Mouse (Mus musculus): ENCODE data around the gene Ccdc85b. TPM values are rescaled to one million over a fixed set of nuclear protein-coding genes. Genes with fewer than 3 reads are reported as not detected.

Gene Ccdc85b
- polyA plus RNA-seq, 1 experiment from 2014 or later = 15.6 TPM

DNA sequence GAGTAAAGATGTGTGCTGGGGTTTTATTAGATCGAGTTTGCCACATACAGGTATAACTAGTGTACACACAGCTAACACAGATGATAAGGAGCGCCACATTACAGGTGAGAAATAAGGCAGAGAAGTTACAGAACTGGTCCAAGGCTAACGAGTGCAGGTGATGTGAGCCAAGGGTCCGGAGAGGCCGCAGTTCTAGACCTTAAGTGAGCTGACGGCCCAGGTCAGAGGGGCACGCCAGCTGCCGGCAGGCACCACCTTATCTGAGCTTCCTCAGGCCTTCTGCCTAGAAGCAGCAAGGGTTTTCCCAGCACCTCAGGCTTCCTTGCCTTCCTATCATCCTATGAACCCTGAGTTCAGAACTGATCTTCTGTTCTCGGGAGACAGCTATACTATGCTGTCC is 38.1 kb downstream of the Ccdc85b start:
- 90% methylated on average over 9 of the region's 9 CpGs for WGBS
- TF ChIP-seq CTCF (IDR thresholded peaks at IDR 0.05; ENCODE audit: low read depth) = no peak

DNA sequence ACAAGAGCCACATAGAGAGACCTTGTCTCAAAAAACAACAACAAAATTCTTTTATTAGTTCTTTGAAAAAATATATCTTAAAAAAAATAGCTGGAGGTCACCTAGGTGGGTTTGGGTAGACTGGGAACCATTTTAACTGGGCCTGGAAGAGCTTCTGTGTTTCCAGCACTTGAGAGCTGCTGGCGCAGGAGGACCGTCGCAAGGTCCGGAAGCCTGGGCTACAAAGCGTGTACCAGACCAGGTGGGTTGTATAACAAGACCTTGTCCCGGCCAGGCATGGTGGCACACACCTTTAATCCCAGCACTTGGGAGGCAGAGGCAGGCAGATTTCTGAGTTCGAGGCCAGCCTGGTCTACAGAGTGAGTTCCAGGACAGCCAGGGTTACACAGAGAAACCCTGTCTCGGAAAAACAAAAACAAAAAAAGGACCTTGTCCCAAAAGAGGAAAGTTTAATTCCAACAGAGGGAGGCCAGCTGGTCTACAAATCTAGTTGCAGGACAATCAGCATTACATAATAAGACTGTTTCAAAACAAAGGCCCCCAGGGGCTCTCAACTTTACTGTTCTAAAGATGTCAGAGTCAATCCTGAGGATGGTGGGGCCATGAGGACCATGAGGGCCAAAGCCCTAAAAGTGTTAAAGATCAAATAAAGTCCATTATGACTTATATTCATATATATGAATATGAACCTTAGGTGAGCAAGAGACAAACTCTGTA is 38.8 kb downstream of the Ccdc85b start:
- Histone ChIP-seq H3K36me3 (ENCODE audit: insufficient read depth, low read length) (peaks cover 23% of the 10 kb centered on the region; the same call in 1 of the 2 replicates), H3K4me2 (ENCODE audit: low read length) (no peak overlapping the region), H3K27me3 (ENCODE audit: insufficient read depth, low read length) (no peaks in the 10 kb centered on the region), H3K4me3 (replicated peaks; ENCODE audit: low read depth, low read length) (no peak overlapping the region), H3K4me1 (replicated peaks; ENCODE audit: insufficient read depth, low read length) (peaks cover 11% of the 10 kb centered on the region), H3K9ac (ENCODE audit: low read depth, low read length) (no peak overlapping the region), H3K27ac (no peak overlapping the region), H3K9me3 (replicated peaks; ENCODE audit: low read length) (no peaks in the 10 kb centered on the region)
- no peak for TF ChIP-seq CTCF (IDR thresholded peaks at IDR 0.05; ENCODE audit: low read depth)
- ATAC-seq (replicated peaks; ENCODE audit: low FRiP score, low read depth) (no peak), DNase-seq (ENCODE audit: low spot score) (no peak)
- 92% methylated on average over 8 of the region's 8 CpGs for WGBS

More for the DNA sequence above, 38.1 kb downstream of the Ccdc85b start:
- H3K4me3 ChIP-seq (replicated peaks; ENCODE audit: low read depth, low read length) = no peak overlapping the region
- H3K9ac ChIP-seq (ENCODE audit: low read depth, low read length) = no peak overlapping the region
- H3K4me2 ChIP-seq (ENCODE audit: low read length) = no peak overlapping the region
- no peaks in the 10 kb centered on the region for H3K27me3 ChIP-seq (ENCODE audit: insufficient read depth, low read length)
- ATAC-seq (replicated peaks; ENCODE audit: low FRiP score, low read depth) = no peak
- no peak overlapping the region for H3K27ac ChIP-seq
- H3K9me3 ChIP-seq (replicated peaks; ENCODE audit: low read length) = no peaks in the 10 kb centered on the region
- peaks cover 14% of the 10 kb centered on the region for H3K4me1 ChIP-seq (replicated peaks; ENCODE audit: insufficient read depth, low read length)
- H3K36me3 ChIP-seq (ENCODE audit: insufficient read depth, low read length) = peaks cover 23% of the 10 kb centered on the region; the same call in 1 of the 2 replicates
- no peak for DNase-seq (ENCODE audit: low spot score)

- WGBS = 46% methylated on average over 2 of the region's 2 CpGs
- DNase-seq (ENCODE audit: low spot score) = no peak
- no peak overlapping the region for H3K4me2 ChIP-seq (ENCODE audit: low read length)
- ATAC-seq (replicated peaks; ENCODE audit: low FRiP score, low read depth) = no peak
- H3K9ac ChIP-seq (ENCODE audit: low read depth, low read length) = no peak overlapping the region
- H3K27me3 ChIP-seq (ENCODE audit: insufficient read depth, low read length) = no peaks in the 10 kb centered on the region
- no peaks in the 10 kb centered on the region for H3K4me1 ChIP-seq (replicated peaks; ENCODE audit: insufficient read depth, low read length)
- H3K27ac ChIP-seq = no peak overlapping the region
- no peaks in the 10 kb centered on the region for H3K9me3 ChIP-seq (replicated peaks; ENCODE audit: low read length)
- H3K36me3 ChIP-seq (ENCODE audit: insufficient read depth, low read length) = 0 out of 2 replicates have a peak, but pooled peaks cover 2% of the 10 kb centered on the region
- no peak overlapping the region for H3K4me3 ChIP-seq (replicated peaks; ENCODE audit: low read depth, low read length)
- TF ChIP-seq CTCF (IDR thresholded peaks at IDR 0.05; ENCODE audit: low read depth) = no peak
These were observed 43.1 kb downstream of the Ccdc85b start for GRCm38 (mm10) chr19:5414534-5414957.

DNA sequence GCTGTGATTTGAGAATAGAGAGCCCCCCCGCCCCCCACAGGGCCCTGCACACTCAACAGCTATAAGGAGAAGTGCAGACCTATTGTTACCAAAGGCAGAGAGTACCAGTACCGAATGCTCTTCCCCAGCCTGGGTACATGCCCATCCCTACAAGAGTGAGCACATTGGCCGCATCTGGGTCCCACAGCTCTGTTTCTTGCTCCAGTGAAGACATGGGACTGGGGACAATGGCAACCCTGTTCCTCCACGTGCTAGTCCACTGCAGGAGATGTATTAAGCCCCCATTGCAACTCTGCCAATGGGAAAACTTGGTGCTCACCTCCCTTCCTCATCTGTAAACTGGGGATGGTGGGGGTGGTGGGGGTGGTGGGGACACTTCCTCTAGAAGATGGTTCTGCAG is 43.9 kb downstream of the Ccdc85b start:
- H3K9ac ChIP-seq (ENCODE audit: low read depth, low read length) = no peak overlapping the region
- H3K4me3 ChIP-seq (replicated peaks; ENCODE audit: low read depth, low read length) = no peak overlapping the region
- no peaks in the 10 kb centered on the region for H3K27me3 ChIP-seq (ENCODE audit: insufficient read depth, low read length)
- H3K4me1 ChIP-seq (replicated peaks; ENCODE audit: insufficient read depth, low read length) = no peaks in the 10 kb centered on the region; the same call in 1 of the 2 replicates
- no peak overlapping the region for H3K27ac ChIP-seq
- 73% methylated on average over 4 of the region's 4 CpGs for WGBS
- no peak overlapping the region for H3K4me2 ChIP-seq (ENCODE audit: low read length)
- no peak for DNase-seq (ENCODE audit: low spot score)
- TF ChIP-seq CTCF (IDR thresholded peaks at IDR 0.05; ENCODE audit: low read depth) = no peak
- H3K36me3 ChIP-seq (ENCODE audit: insufficient read depth, low read length) = 0 out of 2 replicates have a peak, but pooled peaks cover 7% of the 10 kb centered on the region
- ATAC-seq (replicated peaks; ENCODE audit: low FRiP score, low read depth) = no peak
- H3K9me3 ChIP-seq (replicated peaks; ENCODE audit: low read length) = no peaks in the 10 kb centered on the region

GRCm38 (mm10) chr19:5411961-5412360 is 45.7 kb downstream of the Ccdc85b start:
- TF ChIP-seq CTCF (IDR thresholded peaks at IDR 0.05; ENCODE audit: low read depth) = no peak
- DNase-seq (ENCODE audit: low spot score) (no peak), ATAC-seq (replicated peaks; ENCODE audit: low FRiP score, low read depth) (no peak)
- Histone ChIP-seq H3K36me3 (ENCODE audit: insufficient read depth, low read length) (0 out of 2 replicates have a peak, but pooled peaks cover 6% of the 10 kb centered on the region), H3K4me3 (replicated peaks; ENCODE audit: low read depth, low read length) (no peak overlapping the region), H3K9me3 (replicated peaks; ENCODE audit: low read length) (no peaks in the 10 kb centered on the region), H3K27me3 (ENCODE audit: insufficient read depth, low read length) (no peaks in the 10 kb centered on the region), H3K4me2 (ENCODE audit: low read length) (no peak overlapping the region), H3K27ac (no peak overlapping the region), H3K4me1 (replicated peaks; ENCODE audit: insufficient read depth, low read length) (no peaks in the 10 kb centered on the region; the same call in 1 of the 2 replicates), H3K9ac (ENCODE audit: low read depth, low read length) (no peak overlapping the region)
- 58% methylated on average over 5 of the region's 5 CpGs for WGBS

DNA sequence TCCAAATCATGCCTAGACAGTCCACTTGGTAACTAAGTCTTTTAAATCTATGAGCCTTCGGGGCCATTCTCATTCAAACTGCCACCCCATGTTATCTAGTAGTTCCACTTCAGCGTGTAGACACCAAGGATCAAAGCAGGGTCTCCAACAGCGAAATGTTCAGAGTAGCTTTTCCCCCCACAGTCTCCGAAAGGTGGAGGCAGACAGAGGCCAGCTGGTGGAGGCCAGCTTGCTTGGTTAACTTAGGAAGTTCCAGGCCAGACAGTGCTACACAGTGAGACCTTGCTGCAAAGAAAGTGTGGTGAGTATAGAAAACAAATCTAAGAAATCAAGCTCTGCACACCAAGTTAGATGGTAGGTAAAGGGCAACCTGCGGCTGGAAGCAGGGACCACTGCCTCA is 47.1 kb downstream of the Ccdc85b start:
- H3K27ac ChIP-seq = no peak overlapping the region
- H3K9me3 ChIP-seq (replicated peaks; ENCODE audit: low read length) = no peaks in the 10 kb centered on the region
- no peak overlapping the region for H3K9ac ChIP-seq (ENCODE audit: low read depth, low read length)
- no peak for TF ChIP-seq CTCF (IDR thresholded peaks at IDR 0.05; ENCODE audit: low read depth)
- WGBS = 83% methylated on average over 5 of the region's 5 CpGs
- no peak for DNase-seq (ENCODE audit: low spot score)
- no peaks in the 10 kb centered on the region for H3K27me3 ChIP-seq (ENCODE audit: insufficient read depth, low read length)
- H3K36me3 ChIP-seq (ENCODE audit: insufficient read depth, low read length) = 0 out of 2 replicates have a peak, but pooled peaks cover 6% of the 10 kb centered on the region
- no peak overlapping the region for H3K4me2 ChIP-seq (ENCODE audit: low read length)
- no peak overlapping the region for H3K4me3 ChIP-seq (replicated peaks; ENCODE audit: low read depth, low read length)
- ATAC-seq (replicated peaks; ENCODE audit: low FRiP score, low read depth) = no peak
- H3K4me1 ChIP-seq (replicated peaks; ENCODE audit: insufficient read depth, low read length) = peaks cover 3% of the 10 kb centered on the region; the same call in 1 of the 2 replicates
